Mouse (Mus musculus): Measurements from ENCODE around the gene Sprr2a2. TPM values are rescaled to one million over a fixed set of nuclear protein-coding genes. Genes with fewer than 3 reads are reported as not detected.
A peak's percentile ranks its signal among the peaks of the same experiment; 100 is the strongest.
"Not testable (repeated sequence)": the region's sequence is repeated elsewhere in the genome, so short reads cannot be mapped to it uniquely, and the experiment has no call there.

Gene Sprr2a2
- total and polyA plus RNA-seq, 3 experiments: 1.8 TPM; not detected in 2

- not testable (repeated sequence) for DNase-seq
These were observed 58.3 kb downstream of the Sprr2a2 start for GRCm38 (mm10) chr3:92274018-92274417.

- DNase-seq: not testable (repeated sequence)
These were observed 63.9 kb downstream of the Sprr2a2 start for GRCm38 (mm10) chr3:92279663-92280062.

- DNase-seq: peak; percentile 16
These were observed 65.4 kb downstream of the Sprr2a2 start for GRCm38 (mm10) chr3:92280963-92281606.

- DNase-seq: not testable (repeated sequence)
These were observed 69.4 kb downstream of the Sprr2a2 start, which contains the start of gene Sprr2a3 for GRCm38 (mm10) chr3:92285101-92285500. Gene Sprr2a3 (plus strand): TSS chr3:92285417.

- not testable (repeated sequence) for DNase-seq
These were observed 72.8 kb downstream of the Sprr2a2 start for GRCm38 (mm10) chr3:92288489-92288888.

Other genes starting within 250 kb of the Sprr2a2 start
- gene Pglyrp3, start 201.3 kb upstream of the Sprr2a2 start, total RNA-seq (2021): not detected
- gene Pglyrp3, start 201.3 kb upstream of the Sprr2a2 start, polyA plus RNA-seq (2012; rRNA removed): not detected in 2 replicates
- under 1 TPM in 1 of 2 experiments, not detected in 1; 0.21 TPM for gene Lor, start 132.8 kb upstream of the Sprr2a2 start, total RNA-seq (2021)
- 0.20 and 0.81 TPM in 2 replicates for gene Lor, start 132.8 kb upstream of the Sprr2a2 start, polyA plus RNA-seq (2012; rRNA removed)
- not detected for gene Prr9, start 92.0 kb upstream of the Sprr2a2 start, total RNA-seq (2021)
- gene Prr9, start 92.0 kb upstream of the Sprr2a2 start, polyA plus RNA-seq (2012; rRNA removed): not detected in 2 replicates
- not detected for gene Lelp1, start 73.2 kb upstream of the Sprr2a2 start, total RNA-seq (2021)
- not detected in 2 replicates for gene Lelp1, start 73.2 kb upstream of the Sprr2a2 start, polyA plus RNA-seq (2012; rRNA removed)
- not detected for gene Sprr2a1, start 121 bp upstream of the Sprr2a2 start, total RNA-seq (2021)
- gene Sprr2a1, start 121 bp upstream of the Sprr2a2 start, polyA plus RNA-seq (2012; rRNA removed): not detected in 2 replicates
- not detected for gene Sprr2a3, start 69.5 kb downstream of the Sprr2a2 start, total RNA-seq (2021)
- 0.22 TPM in 1 of 2 replicates, not detected in the other for gene Sprr2a3, start 69.5 kb downstream of the Sprr2a2 start, polyA plus RNA-seq (2012; rRNA removed)
- gene Sprr2b, start 100.7 kb downstream of the Sprr2a2 start, total RNA-seq (2021): not detected
- gene Sprr2b, start 100.7 kb downstream of the Sprr2a2 start, polyA plus RNA-seq (2012; rRNA removed): not detected in 2 replicates
- gene Sprr2d, start 123.2 kb downstream of the Sprr2a2 start, total RNA-seq (2021): not detected
- gene Sprr2d, start 123.2 kb downstream of the Sprr2a2 start, polyA plus RNA-seq (2012; rRNA removed): not detected in 2 replicates
- not detected for gene Sprr2e, start 136.2 kb downstream of the Sprr2a2 start, total RNA-seq (2021)
- not detected in 2 replicates for gene Sprr2e, start 136.2 kb downstream of the Sprr2a2 start, polyA plus RNA-seq (2012; rRNA removed)
- gene Sprr2f, start 149.3 kb downstream of the Sprr2a2 start, total RNA-seq (2021): not detected
- gene Sprr2f, start 149.3 kb downstream of the Sprr2a2 start, polyA plus RNA-seq (2012; rRNA removed): not detected in 2 replicates
- gene Sprr2h, start 169.8 kb downstream of the Sprr2a2 start, total RNA-seq (2021): not detected
- gene Sprr2h, start 169.8 kb downstream of the Sprr2a2 start, polyA plus RNA-seq (2012; rRNA removed): not detected in 2 replicates
- gene Sprr2i, start 192.1 kb downstream of the Sprr2a2 start, total RNA-seq (2021): not detected
- gene Sprr2i, start 192.1 kb downstream of the Sprr2a2 start, polyA plus RNA-seq (2012; rRNA removed): not detected in 2 replicates
- not detected for gene Sprr2j-ps, start 202.2 kb downstream of the Sprr2a2 start, total RNA-seq (2021)
- not detected in 2 replicates for gene Sprr2j-ps, start 202.2 kb downstream of the Sprr2a2 start, polyA plus RNA-seq (2012; rRNA removed)
- 1 to 10 TPM; 4.6 to 6.3 TPM for gene Gm9774, start 213.5 kb downstream of the Sprr2a2 start, total RNA-seq (2021)
- gene Gm9774, start 213.5 kb downstream of the Sprr2a2 start, polyA plus RNA-seq (2012; rRNA removed): 17.5 and 20.8 TPM in 2 replicates
- not detected for gene Sprr2k, start 216.7 kb downstream of the Sprr2a2 start, total RNA-seq (2021)
- not detected in 2 replicates for gene Sprr2k, start 216.7 kb downstream of the Sprr2a2 start, polyA plus RNA-seq (2012; rRNA removed)
- gene Sprr1b, start 222.9 kb downstream of the Sprr2a2 start, total RNA-seq (2021): not detected
- not detected in 2 replicates for gene Sprr1b, start 222.9 kb downstream of the Sprr2a2 start, polyA plus RNA-seq (2012; rRNA removed)
- not detected for gene Sprr3, start 242.8 kb downstream of the Sprr2a2 start, total RNA-seq (2021)
- gene Sprr3, start 242.8 kb downstream of the Sprr2a2 start, polyA plus RNA-seq (2012; rRNA removed): 0.39 TPM in 1 of 2 replicates, not detected in the other

Data from adrenal gland, adult 2 months (tissue).